Mouse (Mus musculus) spleen, postnatal 36 days (tissue): ENCODE data around the gene Ssc5d.

ENCODE experiments used
- DNase-seq, 2 experiments: peaks; one replicate each; pipeline ENCODE4 v3.0.0; 2022; ENCODE audit warnings: low spot score in 2 of 2, mixed read lengths in 1 of 2

The Ssc5d gene

DNA sequence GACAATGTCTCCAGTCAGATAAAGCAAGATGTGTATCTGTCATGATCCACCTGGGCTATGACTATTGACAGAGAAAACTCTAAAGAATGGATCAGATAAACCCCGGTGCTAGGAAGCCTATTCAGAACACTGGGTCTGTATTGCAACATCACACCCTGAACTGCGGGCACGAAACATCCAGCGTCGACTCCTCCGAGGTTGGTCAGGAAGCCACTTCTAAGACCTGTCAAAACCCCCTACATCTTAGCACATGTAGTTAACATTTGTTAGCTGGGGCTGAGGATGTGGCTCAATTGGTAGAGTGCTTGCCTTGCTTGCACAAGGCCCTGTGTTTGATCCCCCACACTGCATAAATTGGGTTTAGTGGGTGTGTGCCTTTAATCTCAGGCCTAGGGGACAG is 22.8 kb downstream of the Ssc5d start:
- no peak for DNase-seq

DNA sequence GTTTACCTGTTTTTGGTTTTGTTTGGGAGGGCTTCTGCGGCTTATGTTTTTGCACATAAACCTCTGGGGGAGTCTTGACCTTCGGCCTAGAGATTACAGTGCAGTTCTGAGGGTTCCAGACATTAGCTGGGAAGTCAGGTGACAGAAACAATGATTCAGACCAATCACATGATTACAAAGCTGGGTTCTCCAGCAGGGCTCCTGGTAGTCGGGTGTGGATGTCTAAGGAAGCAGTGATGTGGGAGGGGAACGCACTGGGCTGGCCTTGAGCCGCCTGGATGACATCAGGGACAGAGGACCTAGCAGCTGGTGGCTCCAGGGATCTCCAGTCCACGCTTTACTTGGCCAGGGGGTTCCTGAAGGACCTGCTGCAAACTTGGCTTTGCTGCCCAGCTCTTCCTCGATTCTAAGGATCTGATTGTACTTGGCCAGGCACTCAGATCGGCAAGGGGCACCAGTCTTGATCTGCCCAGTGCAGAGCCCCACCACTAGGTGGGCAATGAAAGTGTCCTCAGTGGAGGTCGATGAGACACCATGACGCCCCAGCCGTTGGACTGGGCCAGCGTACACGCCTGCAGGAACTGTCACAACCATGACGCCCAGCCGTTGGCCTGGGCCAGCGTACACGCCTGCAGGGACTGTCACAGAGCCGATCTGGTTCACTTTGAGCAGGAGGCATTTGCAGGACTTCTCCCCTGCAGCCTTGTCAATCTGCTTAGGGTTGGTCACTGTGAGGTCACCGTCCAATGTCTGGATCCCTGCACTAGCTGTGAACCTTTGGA is 25.2 kb downstream of the Ssc5d start:
- no peak for DNase-seq

DNA sequence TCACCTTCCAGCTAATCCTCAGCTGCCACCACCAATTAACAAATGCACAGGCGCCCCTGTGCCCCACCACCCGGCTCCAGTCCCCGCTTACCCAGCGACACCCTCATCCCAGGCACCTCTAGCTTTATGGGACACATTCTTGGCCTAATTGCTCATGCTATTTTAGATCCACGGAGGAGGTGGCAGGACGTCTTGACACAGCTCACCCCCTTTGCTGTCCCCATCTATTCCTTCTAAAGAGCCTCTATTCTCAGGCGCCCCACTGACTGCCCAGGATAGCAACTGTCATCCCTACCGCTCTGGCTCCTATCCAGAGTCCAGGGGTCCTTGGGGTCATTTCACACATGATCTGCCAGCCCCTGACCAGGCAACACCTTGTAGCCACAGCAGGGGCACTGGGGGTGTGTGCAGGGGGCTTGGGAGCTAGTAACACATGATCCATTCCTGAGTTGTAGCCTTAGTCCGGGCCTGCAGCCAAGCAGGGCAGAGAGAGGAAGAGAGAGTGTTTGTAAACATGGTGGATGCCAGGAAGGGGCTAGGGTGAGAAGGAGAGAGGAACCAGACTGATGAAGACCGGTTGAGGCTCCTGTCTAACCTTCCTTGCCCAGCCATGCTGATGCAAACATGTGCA is 28.3 kb downstream of the Ssc5d start:
- no peak for DNase-seq

DNA sequence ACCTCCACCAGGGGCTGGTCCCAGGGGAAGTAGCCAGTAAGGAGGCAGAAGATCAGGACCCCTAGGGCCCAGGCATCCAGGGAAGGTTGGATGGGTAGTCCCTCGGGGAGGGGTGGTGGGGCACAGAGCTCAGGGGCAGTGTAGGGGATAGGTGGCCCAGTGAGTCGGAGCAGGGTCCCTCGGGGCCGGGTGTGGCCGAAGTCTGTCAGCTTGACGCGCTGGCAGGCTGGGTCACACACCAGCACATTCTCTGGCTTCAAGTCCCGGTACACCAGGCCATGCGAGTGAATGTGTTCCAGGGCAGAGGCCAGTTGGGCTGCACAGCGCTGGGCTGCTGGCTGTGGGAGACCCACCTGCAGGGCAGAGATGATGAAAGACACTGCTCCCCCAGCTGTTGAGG is 31.8 kb downstream of the Ssc5d start:
- DNase-seq: peak; percentile 23 to 35

DNA sequence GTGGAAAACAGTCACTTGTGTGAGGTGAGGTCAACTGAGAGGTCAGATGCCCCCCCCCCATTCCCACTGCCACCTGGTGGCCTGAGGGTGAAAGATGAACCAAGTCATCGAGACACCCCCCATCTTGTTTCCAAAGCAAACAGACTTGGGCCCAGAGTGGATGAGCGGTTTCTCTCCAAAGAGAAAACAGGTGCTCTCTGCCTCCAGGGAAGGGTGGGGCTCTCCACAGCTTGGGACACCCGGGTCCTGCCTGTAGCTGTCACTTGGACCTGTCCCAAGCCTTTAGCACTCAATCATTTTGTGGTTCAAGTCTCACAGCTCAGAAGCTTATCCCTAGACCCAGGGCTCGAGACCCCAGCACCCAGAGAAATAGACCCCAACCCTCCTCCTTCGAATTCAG is 37.9 kb downstream of the Ssc5d start:
- DNase-seq: no peak

DNA sequence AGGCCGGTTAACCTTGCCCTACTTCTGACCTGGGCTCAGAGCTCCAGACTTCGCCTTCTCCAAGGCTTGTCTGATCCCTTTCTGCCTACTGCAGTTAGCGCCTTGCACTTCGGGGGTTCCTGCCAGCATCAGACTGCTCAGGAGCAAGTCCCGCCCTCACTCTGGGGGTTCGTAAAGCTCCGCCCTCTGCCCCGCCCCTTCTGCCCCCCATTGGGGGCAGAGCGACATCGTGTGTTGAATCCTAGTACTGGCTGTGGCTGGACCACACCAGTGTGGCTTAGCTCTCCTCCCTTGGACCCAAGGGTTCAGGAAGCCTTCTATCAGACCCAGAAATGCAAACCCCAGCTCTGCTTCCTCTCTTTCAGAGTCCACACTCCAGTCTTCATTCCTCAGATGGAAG is 38.7 kb downstream of the Ssc5d start, which contains the start of gene Sbk2:
TSS of gene Sbk2 (minus strand) at position 135 of the 400 bp plus-strand sequence.
- peak; percentile 73 to 77 for DNase-seq

DNA sequence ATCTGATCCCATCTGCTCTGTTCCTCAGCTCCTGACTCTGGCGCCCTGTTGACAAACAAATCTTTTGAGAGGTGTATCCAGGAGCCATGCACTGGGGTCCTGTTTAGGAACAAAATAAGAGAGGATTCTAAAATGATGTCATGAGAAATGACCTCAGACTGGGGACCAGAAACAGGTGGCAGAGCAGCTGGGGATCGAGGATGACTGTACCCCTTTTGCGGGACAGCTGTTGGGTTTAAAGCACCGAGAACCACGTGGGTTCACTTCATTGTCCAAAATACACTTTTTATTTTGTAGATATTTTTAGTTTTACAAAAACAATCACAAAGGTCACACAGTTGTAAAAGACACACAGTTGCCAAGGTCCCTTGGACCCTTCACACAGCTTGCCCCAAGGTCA is 39.4 kb downstream of the Ssc5d start:
- DNase-seq: no peak

DNA sequence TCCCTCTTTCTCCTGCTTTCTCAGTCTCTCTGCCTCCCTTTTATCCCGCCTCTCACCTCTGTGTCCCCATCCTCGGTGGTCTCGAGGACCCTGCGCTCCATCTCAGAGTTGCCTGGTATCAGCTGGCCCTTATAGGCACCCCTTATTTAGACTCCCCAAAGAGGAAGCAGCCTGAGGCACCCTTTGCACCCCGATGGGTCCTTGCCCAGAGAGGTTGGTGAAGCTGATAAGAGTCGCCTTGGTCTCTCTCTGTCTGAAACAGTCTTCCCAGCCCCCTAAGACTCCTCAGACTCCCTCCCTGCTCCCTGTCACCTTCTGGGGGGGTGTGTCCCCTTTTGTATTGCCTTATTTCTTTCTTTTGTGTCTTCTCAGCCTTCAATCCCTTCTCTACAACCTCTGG is 45.5 kb downstream of the Ssc5d start, which contains the start of gene Sbk3:
TSS of gene Sbk3 (minus strand) at position 101 of the 400 bp plus-strand sequence.
- no peak for DNase-seq

DNA sequence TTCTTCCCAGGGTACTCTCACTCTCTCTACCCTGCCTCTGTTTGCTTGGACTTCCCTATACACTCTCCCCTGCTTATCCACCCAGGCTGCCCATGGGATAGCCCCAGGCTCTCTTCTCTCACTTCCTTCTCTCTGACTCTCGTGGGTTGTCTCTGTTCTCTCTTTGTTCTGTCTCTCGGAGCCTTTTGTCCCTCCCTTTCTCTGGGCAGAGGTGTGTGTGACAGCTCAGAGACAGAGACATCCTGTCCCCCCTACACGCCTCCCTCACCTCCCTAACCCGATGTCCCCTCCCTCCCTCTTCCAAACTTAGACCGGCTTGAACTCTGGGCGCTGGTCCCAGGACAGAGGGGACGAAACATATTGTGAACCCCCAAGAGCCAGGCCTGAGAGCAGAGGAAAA is 46.1 kb downstream of the Ssc5d start:
- DNase-seq: no peak

DNA sequence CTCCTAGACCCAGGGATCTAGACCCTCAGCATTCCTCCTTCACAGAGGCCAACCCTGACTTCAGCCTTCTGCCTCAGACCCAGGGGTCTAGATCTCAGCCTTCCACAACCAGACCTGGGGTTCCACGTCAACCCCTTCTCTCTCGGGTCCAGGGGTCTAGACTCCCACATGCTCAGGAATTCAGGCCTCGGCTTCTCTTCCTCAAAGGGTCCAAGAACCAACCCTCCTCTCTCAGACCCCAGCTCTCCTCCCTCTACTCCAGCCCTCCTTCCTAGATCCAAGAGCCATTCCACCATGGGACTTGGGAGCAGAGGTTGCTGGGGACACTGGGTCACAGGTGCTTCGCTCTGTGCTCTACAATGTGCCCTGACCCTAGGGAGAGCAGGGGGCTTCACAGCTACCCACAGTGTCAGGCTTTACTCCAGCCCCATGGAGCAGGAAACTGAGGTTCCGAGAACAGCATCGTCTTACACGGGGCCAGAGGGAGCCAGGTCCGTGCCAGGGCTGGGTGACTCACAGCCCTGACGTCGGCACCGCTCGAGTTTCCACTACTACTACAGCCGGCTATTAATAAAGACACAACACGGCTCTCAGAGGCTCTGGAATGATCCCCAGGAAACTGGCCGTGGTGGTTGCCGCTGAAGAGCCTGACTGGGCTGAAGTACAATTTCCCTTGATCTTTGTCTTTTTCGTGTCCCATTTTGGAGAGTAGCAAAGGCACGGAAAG is 46.9 kb downstream of the Ssc5d start:
- no peak for DNase-seq

DNA sequence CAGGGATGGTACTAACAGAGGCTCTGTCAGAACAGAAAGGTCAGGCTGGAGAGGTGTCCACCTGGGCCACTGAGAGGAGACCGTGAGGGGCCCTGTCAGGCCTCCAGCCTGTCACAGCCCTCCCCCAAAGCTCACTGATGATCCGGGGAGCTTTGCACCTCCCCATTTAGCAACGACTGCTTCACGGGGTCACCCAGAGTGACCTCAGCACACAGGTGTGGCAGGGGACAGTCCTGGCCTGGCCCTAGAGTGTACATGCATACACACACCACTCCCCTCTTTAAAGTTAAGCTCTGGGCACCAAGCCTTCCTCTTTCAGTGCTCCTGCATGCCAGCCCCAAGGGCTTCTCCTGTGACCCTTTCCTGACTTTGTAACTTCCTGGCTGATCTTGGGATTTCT is 49.9 kb downstream of the Ssc5d start:
- DNase-seq: no peak

DNA sequence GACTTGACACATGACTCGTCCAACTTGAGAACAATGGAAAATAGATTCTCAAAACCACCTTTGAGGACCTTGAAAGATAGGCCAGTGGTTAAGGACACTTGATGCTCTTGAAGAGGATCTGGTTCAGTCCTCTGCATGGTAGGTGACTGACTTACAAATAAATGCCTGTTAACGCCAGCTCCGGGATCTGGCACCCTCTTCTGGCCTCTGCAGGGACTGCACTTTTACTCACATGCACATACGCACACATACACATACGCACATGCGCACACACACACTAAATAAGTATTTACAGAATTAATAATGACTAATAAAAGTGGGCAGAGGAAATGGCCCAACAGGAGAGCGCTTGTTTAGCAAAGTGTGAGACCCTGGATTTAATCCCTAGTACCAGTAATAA is 51.2 kb downstream of the Ssc5d start:
- no peak for DNase-seq

DNA sequence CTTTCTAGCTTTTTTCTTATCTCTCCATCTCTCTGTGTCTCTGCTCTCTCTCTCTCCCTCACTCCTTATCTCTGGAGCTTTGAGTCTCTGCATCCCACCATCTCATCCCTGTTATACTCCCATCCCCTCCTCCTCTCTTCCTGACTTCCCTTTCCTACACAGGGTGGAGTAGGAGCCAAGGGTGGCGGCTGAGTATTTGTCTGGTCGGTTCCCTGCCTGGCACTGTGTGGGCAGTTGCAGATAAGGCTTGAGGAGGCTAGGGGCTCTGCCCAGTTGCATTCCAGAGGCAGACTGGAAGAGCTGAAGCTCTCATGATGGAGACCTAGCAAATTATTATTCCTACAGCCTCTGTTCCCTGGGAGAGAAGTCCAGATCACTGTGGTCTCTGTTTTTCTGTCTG is 62.7 kb downstream of the Ssc5d start:
- no peak for DNase-seq

DNA sequence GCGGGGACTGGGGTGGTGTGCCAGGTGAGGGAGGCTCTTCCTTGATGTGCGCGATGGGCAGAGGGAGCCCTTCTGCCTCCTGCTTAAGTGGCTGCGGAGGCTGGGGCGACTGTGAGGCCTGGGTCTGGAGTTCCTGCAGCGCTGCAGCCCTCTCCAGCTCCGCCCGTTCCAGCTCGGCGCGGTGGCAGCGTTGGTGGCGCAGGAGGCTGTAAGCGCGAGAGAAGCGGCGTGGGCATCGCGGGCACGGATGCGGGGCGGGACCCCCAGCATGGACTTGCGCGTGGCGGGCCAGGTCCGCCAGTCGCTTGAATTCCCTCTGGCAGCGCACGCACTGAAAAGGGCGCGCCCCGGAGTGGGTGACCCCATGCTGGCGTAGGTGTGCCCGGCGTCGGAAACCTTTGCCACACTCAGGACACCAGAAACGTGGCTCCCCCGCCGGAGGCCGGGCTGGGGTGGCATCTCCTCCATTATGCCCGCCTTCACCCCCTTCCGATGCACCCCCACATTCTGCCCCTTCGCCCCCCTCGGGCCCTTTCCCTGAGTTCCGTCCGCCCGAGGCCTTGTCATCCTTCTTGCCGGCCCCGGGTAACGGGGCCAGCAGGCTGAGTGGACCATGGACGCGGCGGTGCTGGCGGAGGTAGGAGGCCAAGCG is 67.9 kb downstream of the Ssc5d start:
- DNase-seq: no peak

DNA sequence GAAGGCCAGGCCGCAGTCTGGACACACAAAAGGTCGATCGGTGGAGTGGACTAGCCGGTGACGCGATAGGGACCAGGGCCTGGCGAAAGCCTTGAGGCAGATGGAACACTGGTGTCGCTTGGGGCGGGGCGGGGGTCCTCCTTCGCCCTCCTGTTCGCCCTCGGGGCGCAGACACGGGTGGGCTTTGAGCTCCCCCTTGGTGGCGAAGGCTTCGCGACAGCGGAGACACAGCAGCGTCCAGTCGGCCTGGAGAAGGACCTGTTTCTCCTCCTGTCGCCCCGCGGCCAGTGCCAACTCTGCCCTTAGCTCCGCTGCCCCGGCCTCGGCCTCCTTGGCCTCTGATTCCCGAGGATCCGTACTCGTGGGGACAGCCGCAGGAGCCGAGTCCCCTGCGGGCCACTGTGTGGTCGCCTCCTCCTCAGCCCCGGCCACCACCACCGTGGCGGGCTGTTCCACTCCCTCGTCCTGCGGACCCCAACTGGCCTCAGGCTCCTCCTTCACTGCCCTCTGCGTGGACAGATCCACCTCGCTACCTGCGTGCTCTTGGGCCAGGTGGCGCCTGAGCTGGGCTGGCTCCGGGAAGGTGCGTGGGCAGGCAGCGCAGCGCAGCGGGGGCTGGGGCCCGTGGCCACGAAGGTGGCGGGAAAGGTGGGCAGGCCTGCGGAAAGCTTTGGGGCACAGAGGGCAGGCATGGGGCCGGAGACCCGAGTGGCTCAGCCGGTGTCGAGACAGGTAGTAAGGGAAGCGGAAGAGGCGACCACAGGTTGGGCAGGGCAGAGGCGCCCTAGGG is 68.6 kb downstream of the Ssc5d start:
- no peak for DNase-seq
